Mouse (Mus musculus): ENCODE results near the gene Bloc1s5.
"Not testable (repeated sequence)": the region's sequence is repeated elsewhere in the genome, so short reads cannot be mapped to it uniquely, and the experiment has no call there.

Gene Bloc1s5

DNA sequence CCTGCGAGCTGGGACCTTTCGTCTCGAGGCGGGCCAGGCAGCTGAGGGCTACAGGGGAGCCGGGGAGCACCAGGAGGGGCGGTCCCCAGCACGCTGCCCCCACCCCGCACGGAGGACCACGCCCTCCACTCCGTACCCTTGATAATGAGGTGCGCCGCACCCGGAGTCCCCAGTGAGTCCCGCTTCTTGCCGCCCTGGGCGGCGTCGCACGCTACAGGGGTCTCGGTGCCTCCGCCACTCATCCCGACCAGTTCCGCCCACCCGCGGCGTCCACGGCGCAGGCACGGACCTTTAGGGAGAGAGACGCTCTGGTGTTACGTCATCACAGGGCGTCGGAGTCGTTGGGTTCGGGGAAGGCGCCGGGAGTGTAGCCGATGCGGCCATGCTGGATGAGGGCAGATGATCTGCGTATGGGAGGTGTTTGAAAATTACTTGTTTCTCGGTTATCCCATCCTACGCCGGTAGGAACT is at the start of gene Bloc1s5:
Gene Bloc1s5, minus strand, starts transcription at position 310 of the 470 bp plus-strand sequence.
- peak; percentile 95 for DNase-seq (ENCODE audit: low read depth, low spot score)

DNA sequence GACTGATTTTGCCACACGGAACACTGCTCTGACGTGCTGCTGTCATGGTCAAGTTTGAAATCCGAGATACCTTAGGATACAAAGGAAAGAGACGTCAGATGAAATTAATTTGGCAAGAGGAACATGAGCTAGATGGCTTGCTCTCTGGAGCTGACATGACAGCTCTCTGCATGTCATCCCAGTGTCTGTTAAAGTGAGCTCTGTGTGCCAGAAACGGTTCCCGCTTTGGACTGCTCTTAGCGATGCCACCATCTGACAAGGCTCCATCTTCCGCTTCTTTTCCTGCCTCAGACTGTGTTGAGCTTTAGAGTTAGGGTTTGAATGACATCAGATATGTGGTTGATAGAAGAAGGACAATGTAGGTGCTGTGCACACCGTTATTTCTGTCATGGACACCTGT is 37.4 kb upstream of the Bloc1s5 start:
- no peak for DNase-seq (ENCODE audit: low read depth, low spot score)

DNA sequence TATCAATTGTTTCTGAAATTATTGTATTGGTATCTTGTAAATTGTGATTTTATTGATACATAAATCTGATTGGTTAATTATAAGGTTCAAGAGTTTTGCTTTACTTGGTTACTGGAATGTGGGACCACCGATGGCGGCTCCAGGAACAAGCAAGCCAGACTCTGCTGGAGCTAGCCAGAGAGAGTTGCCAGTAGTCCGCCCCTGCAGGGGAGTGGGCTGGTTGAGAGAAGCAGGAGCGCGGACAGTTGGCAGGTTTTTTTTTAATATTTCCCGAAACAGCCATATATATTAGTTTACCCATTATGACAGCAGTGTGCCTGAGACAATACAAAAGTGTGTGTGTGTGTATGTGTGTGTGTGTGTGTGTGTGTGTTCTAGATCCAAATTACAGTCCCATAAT is 36.5 kb upstream of the Bloc1s5 start:
- not testable (repeated sequence) for DNase-seq (ENCODE audit: low read depth, low spot score)

DNA sequence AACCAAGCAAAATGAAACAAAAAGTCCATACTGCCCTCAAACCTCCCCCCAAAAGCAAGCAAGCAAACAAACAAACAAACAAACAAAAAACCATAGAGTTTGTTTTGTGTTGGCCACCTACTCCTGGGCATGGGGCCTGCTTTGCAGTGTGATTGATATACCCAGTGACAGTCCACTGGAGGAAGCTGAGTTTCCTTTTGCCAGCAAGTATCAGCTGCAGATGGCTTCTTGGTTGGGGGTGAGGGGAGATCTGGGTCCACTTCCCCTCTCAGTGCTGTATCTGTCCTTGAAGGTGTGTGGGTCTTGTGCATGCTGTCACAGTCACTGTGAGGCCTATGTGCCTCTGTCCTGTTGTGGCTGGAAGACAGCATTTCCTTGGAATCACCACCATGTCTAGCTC is 35.1 kb upstream of the Bloc1s5 start:
- no peak for DNase-seq (ENCODE audit: low read depth, low spot score)

DNA sequence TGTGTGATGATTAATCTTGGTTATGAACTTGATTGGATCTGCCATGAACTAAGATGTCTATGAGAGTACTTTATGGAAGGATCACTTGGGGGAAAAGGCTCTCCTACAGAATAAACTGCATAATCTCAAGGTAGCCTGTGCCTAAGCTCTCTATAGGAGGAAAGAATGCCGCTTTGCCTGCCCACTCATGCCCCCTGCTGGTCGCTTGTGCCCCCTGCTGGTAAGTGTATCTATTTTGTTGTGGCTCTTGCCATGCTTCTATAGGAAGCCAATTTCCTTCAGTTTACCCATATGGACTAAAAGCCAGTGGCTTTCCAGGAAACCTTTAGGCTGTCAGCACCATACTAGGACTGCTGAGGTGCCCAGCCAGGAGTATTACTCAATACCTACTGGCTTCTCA is 33.6 kb upstream of the Bloc1s5 start:
- no peak for DNase-seq (ENCODE audit: low read depth, low spot score)

DNA sequence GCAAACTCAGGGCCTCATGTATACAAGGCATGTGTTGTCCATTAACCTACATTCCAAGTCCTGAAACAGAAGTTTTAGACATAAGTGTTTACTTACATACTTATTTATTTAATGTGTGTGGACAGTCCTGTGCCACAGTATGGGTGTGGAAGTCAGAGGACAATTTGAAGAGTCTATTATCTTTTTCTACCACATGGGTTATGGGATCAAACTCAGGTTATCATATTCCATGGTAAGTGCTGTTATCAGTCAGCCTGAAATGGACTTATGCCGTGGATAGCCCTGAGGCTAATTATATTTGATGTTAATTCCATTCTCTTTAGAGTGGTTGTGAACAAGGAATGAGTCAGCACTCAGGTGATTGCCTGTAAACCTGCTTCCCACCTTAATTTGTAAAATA is 29.8 kb upstream of the Bloc1s5 start:
- DNase-seq (ENCODE audit: low read depth, low spot score): no peak

DNA sequence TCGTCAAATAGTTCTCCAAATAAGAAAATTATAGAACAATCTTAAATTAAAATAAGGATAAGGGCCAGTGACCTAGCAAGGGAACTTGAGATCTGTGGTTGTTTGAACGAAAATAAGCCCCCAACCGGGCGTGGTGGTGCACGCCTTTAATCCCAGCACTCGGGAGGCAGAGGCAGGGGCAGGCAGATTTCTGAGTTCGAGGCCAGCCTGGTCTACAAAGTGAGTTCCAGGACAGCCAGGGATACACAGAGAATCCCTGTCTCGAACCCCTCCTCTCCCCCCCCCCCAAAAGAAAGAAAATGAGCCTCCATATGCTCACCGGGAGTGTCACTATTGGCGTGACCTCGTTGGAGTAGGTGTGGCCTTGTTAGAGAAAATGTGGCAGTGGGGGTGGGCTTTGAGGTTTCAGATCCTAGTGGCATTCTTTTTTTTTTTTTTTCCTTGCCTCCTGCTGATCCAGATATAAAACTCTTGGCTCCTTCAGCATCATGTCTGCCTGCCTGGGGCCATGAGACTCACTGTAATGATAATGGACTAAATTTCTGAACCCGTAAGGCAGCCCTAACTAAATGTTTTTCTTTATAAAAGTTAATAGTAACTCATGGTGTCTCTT is 24.7 kb upstream of the Bloc1s5 start:
- no peak for DNase-seq (ENCODE audit: low read depth, low spot score)

DNA sequence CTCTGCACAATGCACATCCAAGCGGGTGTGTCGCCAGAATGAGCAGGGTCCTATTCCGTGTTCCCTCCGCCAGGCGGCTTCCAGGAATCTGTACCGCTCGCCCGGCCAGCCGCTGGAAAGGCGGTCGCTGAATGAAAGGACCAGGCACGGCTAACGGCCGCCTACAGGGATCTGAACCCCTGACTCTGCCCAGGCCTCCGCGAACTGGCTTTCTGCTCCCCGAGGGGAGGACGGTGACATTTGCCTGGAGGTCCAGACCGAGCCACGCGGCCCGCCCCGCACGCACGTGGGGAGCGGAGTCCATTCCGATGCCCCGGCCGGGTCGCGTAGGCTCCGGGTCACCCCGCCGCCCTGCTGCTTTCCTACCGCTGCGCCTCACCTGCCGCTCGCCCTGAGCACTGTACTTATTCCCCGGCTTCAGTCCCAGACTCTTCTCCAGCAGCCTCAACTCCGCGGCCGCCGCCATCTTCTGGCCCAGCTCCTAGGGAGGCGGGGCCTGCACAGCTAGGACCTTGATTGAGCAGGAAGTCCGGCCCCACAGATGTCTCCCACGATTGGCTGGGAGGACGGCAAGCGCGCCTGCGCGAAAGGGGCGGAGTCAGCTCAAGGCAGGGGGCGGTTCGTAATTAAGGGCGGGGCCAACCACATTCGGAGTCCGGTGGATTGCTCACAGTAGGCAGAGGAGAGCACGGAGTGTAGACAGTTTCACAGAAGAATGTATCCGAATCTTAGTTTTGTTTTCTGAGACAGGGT is 23.8 kb upstream of the Bloc1s5 start, which contains the start of gene Eef1e1:
Gene Eef1e1, minus strand, starts transcription at position 531 of the 753 bp plus-strand sequence.
- peak; percentile 92 for DNase-seq (ENCODE audit: low read depth, low spot score)

DNA sequence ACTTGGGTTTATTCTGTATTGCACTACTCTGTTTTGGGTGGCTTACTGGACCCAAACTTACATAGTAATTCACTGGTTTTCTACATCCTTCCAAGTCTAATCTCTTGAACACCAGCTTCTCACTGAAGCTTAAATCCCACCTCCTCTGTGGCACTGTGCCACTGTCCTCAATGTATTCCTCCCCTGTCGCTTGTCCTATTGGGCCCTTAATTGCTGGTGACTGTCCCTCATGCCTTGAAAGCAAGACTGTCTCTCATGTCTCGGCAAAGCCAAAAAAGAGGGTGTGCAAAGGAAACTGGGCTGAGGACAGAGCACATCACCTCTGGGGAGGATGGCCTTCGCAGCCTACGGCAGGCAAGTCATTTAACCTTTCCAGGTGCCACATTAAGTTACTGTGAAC is 23.0 kb upstream of the Bloc1s5 start:
- DNase-seq (ENCODE audit: low read depth, low spot score): no peak

DNA sequence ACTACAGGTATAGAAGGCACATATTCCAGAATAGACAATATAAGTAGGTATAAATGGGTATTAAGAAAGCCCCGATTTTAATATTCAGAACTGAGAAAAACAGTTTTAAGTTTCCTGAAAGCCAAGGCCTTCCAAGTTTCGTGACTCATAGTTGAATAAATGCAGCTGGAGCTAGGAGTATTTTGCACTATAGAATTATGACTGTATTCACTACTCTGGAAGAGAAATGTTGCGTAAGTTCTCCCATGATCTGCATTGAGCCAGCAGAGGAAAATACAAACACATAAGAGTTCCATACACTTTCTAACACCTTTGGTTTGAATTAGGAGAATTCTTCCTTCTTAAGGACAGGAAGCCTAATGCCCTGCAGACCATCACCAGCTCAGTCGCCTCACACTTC is 15.4 kb upstream of the Bloc1s5 start:
- no peak for DNase-seq (ENCODE audit: low read depth, low spot score)

DNA sequence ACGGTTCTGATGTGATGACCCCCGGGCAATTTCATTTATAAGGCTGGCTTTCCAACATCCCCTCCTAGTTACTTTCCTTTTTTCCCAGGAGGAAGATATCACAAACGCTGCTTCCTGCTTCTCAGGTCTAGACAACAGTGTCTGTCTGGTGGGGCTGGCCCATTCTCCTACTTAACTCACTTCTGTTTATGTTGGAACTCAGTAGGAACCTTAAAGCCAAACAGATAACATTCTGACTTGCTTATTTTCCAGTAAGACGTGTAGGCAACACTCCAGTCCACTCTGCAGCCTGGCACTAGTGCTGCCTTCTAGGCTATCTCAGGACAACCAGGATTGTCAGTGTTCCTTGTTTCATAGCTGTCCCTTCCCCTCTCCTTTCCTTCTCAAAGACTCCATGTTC is 14.2 kb upstream of the Bloc1s5 start:
- no peak for DNase-seq (ENCODE audit: low read depth, low spot score)

DNA sequence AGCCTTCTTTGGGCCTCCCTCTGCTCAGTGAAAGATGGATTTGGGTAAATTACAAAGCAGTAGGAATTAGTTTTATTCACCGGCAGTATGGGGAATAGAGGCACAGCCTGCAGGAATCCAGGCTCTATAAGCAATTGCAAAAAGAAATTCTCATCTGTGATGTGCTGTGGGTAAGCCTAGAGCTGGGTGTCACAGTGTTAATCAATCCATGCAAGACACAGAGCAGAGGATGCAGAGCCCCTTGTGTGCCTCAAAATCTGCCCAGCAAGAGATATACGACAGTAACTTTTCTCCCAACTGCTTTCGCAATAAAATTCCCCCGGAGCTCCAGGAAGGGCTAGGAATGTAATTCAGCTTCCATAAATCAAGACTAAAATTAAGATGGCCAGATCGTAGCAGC is 6.5 kb upstream of the Bloc1s5 start:
- DNase-seq (ENCODE audit: low read depth, low spot score): no peak

DNA sequence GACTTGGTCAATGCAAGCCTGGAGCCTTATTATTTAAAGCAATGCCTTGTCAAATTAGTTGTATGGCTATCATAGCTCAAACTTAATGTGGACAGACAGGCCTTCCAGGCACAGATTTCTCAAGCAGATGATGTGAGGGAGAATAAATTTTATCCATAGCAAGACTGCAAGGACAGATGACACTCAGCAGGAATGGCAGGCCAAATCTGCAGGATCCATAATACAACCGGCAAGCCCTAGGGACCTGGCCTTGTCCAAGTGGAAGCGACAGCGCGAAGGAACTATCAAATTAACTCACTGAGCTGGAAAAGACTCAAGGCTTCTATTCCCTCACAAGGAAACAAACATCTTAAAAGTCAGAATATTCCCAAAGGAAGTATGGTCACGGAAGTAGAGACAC is 6.1 kb upstream of the Bloc1s5 start:
- DNase-seq (ENCODE audit: low read depth, low spot score): no peak

DNA sequence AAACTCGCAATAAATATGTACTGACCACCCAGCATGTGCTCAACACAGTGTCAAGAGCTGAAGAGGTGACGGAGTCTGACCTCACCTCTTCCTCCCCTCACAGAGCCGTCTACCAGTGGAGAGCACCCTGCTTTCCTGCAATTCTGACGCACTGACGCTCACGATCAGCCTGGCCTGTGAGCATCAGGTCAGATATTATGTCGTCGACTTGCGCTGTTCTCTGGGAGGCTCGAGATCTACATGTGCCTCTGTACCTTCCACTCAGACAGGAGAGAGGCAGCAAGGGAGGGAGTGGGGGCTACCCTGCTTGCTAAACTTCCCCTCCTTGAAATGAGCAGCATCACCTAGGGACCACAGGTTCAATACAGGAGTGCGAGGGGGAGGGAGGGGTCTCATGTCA is 3.8 kb upstream of the Bloc1s5 start:
- DNase-seq (ENCODE audit: low read depth, low spot score): no peak

DNA sequence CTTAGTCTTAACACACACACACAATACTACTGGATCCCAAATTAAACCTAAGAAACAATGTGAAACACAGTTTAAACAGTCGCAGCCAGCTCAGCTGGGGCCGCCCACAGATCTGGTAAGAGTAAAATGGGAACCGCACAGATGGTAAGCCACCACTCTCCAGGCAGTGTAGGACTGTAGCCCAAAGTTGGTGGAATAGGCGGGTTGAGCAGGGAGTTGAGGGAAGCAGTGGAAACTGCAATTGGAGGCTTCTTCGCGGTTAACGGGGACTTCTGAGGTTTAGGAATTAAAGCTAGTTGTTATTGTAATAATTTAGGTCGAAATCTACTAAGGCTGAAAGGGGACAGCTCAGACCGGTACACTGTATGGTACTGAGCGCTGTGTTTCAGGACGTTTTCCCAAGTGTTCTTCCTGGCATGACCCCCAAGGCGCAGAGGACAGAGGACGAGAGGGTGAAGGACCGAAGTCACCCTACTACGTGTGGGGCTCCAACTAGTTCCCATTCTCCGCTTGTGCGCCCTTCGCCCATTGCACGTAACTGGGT is 581 bp downstream of the Bloc1s5 start:
- DNase-seq (ENCODE audit: low read depth, low spot score): no peak

DNA sequence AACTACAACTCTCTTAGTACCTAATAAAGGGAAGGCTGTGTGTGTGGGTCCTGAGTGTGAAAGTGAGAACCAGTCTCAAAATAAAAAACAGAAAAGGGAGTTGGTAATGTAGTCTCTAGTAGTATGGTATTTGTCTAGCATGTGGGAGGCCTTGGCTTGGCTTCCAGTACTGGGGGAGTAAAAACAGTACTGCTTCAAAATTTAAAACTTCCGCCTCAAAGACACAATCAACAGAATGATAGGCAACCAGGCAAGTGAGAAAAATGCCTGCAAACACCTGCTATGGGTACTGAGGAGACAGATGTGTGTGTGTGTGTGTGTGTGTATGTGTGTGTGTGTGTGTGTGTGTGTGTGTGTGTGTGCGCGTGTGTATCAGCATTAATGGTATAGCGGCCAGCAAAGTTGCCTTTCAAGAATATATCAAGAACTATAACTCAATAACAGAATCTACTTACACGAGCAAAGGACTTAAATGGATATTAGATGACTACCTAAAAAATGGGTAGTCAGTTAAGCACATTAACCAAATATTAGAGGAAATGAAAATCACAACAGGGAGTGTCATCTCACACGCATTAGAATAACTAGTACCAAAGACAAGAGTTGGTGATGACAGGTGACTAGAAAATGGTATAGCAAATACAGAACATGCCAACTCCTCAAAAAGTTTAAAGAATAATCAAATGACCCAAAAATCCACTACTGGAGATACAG is 1.5 kb downstream of the Bloc1s5 start:
- DNase-seq (ENCODE audit: low read depth, low spot score): no peak

DNA sequence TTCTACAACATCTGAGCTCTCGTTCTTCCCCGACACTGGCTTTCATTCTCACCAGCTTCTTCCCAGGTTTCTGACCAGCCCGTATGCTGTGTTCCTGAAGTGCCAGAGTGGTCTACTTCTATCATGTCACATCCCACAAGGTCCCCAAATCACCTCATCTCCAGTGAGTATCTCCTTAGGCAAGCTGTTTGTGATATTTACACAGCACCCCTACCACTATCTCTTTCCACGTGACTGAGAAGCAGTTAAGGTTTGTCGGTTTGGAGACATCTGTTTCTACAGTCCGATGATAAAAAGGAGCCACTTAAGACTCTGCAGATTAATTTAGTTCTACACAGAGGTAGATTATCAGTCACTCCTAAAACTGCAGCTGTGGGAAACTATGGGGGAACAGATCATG is 2.4 kb downstream of the Bloc1s5 start:
- DNase-seq (ENCODE audit: low read depth, low spot score): no peak

DNA sequence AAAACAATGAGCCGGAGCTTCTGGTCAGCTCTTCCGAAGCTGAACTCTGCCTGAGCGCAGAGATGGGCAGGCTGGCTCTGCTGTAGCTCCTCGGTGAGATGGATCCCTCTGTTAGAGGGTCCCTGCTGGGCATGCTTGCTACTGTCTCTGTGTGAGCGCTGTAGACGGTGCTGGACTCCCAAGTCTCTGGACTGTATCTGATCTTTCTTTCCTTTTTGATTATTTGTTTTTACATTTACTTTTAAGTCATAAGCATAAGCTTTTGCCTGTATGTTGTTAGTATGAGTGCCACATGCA is 8.7 kb downstream of the Bloc1s5 start:
- no peak for DNase-seq (ENCODE audit: low read depth, low spot score)

DNA sequence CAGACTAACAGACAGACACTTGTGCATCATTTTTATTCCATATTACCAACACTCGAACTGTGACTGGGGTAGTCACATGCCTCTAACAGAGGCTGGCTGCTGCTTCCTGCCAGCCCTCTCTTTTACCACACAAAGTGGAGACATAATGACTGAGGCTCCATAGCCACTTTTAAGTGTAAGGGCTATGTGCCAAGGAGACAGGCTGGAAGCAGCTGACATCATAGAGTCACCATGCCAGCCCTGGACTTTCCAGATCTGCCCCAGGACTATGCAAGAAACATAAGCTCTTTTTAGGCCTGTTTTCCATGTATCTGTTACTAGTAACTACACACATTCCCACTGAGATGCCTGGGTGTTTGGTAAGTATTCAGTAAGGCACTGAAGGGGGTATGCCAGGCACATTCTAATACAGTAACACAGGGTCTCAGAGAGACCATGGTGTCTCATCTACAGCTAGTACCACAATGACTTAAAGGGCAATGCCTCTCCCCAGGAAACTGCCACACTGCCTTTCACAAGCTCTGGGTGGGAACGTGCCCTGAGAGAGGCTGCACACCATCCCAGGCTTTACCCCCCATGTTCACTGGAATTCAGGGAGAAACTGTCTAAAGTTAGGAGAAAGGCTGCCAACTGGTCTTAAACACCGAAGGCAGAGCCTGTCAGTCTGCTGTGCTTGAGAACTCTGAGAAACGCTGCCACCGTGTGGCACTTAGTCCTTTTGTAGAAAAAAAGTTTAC is 9.2 kb downstream of the Bloc1s5 start:
- DNase-seq (ENCODE audit: low read depth, low spot score): no peak

DNA sequence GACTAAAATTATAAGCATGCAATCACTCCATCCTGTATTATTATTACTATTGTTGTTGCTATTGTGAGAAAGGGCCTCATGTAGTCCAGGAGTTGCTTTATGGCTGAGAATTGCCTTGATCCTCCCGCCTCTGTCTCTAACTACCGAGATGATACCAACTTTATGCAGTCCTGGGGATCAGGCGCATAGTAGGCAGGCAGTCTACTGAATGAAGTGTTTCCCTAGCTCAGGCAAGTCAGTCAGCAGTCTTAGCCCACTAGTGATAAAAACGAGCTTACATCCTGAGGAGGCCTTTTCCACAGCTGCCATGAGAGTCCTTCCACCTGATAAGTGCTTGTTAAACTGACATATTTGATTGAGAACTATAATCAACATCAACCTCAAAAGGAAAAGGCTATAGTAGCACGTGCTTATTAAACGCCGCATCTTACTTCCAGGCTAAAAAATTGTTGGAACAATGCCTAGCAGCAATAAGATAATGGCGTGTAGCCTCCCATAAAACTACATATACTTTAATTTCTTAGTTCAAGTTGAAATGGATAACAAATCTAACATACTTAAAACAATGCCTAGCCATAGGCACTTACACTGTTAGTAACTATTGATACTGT is 10.5 kb downstream of the Bloc1s5 start:
- DNase-seq (ENCODE audit: low read depth, low spot score): no peak

DNA sequence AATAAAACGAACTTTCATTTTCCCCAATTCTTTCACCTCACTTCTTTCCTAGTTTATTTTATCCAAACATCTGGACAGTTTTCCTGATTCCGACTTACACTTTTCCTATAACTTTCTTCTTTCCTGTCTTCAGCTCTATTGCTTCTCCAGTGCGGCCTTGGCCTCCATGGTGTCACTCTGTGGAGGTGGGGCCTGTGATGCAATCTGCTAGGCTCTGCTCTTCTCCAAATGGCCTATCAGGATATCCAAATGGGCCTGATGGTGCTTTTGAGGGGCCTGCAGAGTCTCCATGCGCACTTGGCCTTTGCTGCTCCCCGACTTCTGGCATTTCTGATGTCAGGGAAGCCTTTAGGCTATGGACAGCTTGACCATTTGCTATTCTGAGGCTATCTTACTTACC is 11.6 kb downstream of the Bloc1s5 start:
- DNase-seq (ENCODE audit: low read depth, low spot score): no peak

All from embryo, embryonic 11.5 days (tissue).